Mouse (Mus musculus) gastrocnemius, postnatal 36 days (tissue): ENCODE data around the gene Fam122a. TPM values are rescaled to one million over a fixed set of nuclear protein-coding genes. Genes with fewer than 3 reads are reported as not detected.

Source experiments
- DNase-seq, 2 experiments: peaks; one replicate each; pipeline ENCODE4 v3.0.0; 2022
- intact Hi-C: fragments of 180-260 bp; cut with DNase I; formaldehyde crosslinking; loops from one replicate; pipeline ENCODE4 v1.15.1; 2025
- long read RNA-seq, 2 experiments: library from polyadenylated mRNA; stranded (forward); transcript quantifications; one replicate each; pipeline ENCODE4 v2.0.0; 2021
- total RNA-seq, 2 experiments: library from RNA; stranded (reverse); gene quantifications; 2 replicates each; pipeline ENCODE4 v1.2.3; 2021

Fam122a gene
- total RNA-seq, result 10 to 100 TPM; 17.5 to 19.4 TPM
- long read RNA-seq, experiment 1, transcript Fam122a-201 (1 exons, 855 nt), result major isoform, 10 of 10 reads
- long read RNA-seq, experiment 1, partial matches to known transcripts, result 0 of 10 reads
- long read RNA-seq, experiment 1, other reads (novel, unspliced or antisense), result 0 of 10 reads
- long read RNA-seq, experiment 2, transcript Fam122a-201 (1 exons, 855 nt), result major isoform, 14 of 14 reads
- long read RNA-seq, experiment 2, partial matches to known transcripts, result 0 of 14 reads
- long read RNA-seq, experiment 2, other reads (novel, unspliced or antisense), result 0 of 14 reads

GRCm38 (mm10) chr19:24476929-24477882 lies at the start of gene Fam122a:
TSS of gene Fam122a (minus strand) at chr19:24477356.
- peak; percentile 87 to 88 for DNase-seq
- intact Hi-C loops, result loop anchor here (5.0 kb wide), 1 partner anchor 175 kb away; no protein-coding TSS in a partner anchor

- intact Hi-C loops, result no loop called here
- DNase-seq, result no peak
Observed at GRCm38 (mm10) chr19:24523476-24524313, 46.5 kb upstream of the Fam122a start.

GRCm38 (mm10) chr19:24521997-24522396 lies 44.8 kb upstream of the Fam122a start:
- intact Hi-C loops, result no loop called here

GRCm38 (mm10) chr19:24521146-24521545 lies 44.0 kb upstream of the Fam122a start:
- no peak for DNase-seq
- intact Hi-C loops, result no loop called here

More at GRCm38 (mm10) chr19:24521997-24522396, 44.8 kb upstream of the Fam122a start:
- DNase-seq, result no peak

GRCm38 (mm10) chr19:24519732-24520409 lies 42.7 kb upstream of the Fam122a start:
- no peak for DNase-seq
- intact Hi-C loops, result no loop called here

GRCm38 (mm10) chr19:24518384-24518783 lies 41.2 kb upstream of the Fam122a start:
- no peak for DNase-seq
- intact Hi-C loops, result no loop called here

GRCm38 (mm10) chr19:24517057-24517456 lies 39.9 kb upstream of the Fam122a start:
- no peak for DNase-seq
- intact Hi-C loops, result no loop called here

GRCm38 (mm10) chr19:24515941-24516340 lies 38.8 kb upstream of the Fam122a start:
- intact Hi-C loops, result no loop called here
- no peak for DNase-seq

GRCm38 (mm10) chr19:24514661-24515642 lies 37.8 kb upstream of the Fam122a start:
- intact Hi-C loops, result no loop called here
- DNase-seq, result no peak

GRCm38 (mm10) chr19:24513105-24513843 lies 36.1 kb upstream of the Fam122a start:
- intact Hi-C loops, result no loop called here
- DNase-seq, result no peak

- intact Hi-C loops, result no loop called here
- DNase-seq, result no peak
Observed at GRCm38 (mm10) chr19:24511939-24512338, 34.8 kb upstream of the Fam122a start.

GRCm38 (mm10) chr19:24509391-24509790 lies 32.2 kb upstream of the Fam122a start:
- DNase-seq, result no peak
- intact Hi-C loops, result no loop called here

GRCm38 (mm10) chr19:24508087-24508767 lies 31.1 kb upstream of the Fam122a start:
- intact Hi-C loops, result no loop called here
- DNase-seq, result no peak

GRCm38 (mm10) chr19:24502736-24503421 lies 25.7 kb upstream of the Fam122a start:
- DNase-seq, result no peak
- intact Hi-C loops, result no loop called here

GRCm38 (mm10) chr19:24501525-24501924 lies 24.4 kb upstream of the Fam122a start:
- DNase-seq, result no peak
- intact Hi-C loops, result no loop called here

- intact Hi-C loops, result no loop called here
- no peak for DNase-seq
Observed at GRCm38 (mm10) chr19:24500431-24500830, 23.3 kb upstream of the Fam122a start.

- intact Hi-C loops, result no loop called here
- no peak for DNase-seq
Observed at GRCm38 (mm10) chr19:24499291-24499690, 22.1 kb upstream of the Fam122a start.
